Mouse (Mus musculus) liver, adult 2 months (tissue): ENCODE data around the gene Nudcd3. TPM values are rescaled to one million over a fixed set of nuclear protein-coding genes. Genes with fewer than 3 reads are reported as not detected.

Experiments
- DNase-seq: peaks from one replicate; pipeline ENCODE4 v3.0.0-alpha.2; 2011; ENCODE audit warnings: low read depth, low spot score; ENCODE audit errors: extremely low read depth
- H3K27ac ChIP-seq: fragments of 200-500 bp; replicated peaks from 2 replicates; pipeline ENCODE4 v1.5.1; 2012; ENCODE audit warnings: low read depth, mild to moderate bottlenecking, control low read depth, inconsistent platforms, low read length; ENCODE audit not compliant: insufficient read depth
- H3K27me3 ChIP-seq: fragments of 200-500 bp; 2 replicates; pipeline ENCODE4 v1.6.1; 2012; ENCODE audit warnings: mild to moderate bottlenecking, moderate library complexity, low read length, inconsistent platforms; ENCODE audit not compliant: control insufficient read depth, insufficient read depth
- H3K36me3 ChIP-seq: fragments of 200-500 bp; 2 replicates; pipeline ENCODE4 v1.6.1; 2012; ENCODE audit warnings: low read length, inconsistent platforms; ENCODE audit not compliant: control insufficient read depth, insufficient read depth
- H3K4me1 ChIP-seq: fragments of 200-500 bp; 2 replicates; pipeline ENCODE4 v1.6.1; 2011; ENCODE audit warnings: low read length; ENCODE audit not compliant: control insufficient read depth, insufficient read depth
- H3K4me3 ChIP-seq: fragments of 200-500 bp; 2 replicates; pipeline ENCODE4 v1.5.1; 2011; ENCODE audit warnings: low read depth, mild to moderate bottlenecking, control low read depth, low read length, moderate library complexity; ENCODE audit not compliant: insufficient read depth
- H3K79me2 ChIP-seq: fragments of 200-500 bp; 2 replicates; pipeline ENCODE4 v1.6.1; 2012; ENCODE audit warnings: inconsistent platforms, mild to moderate bottlenecking, low read length, moderate library complexity; ENCODE audit not compliant: control insufficient read depth, insufficient read depth
- H3K9ac ChIP-seq: fragments of 200-500 bp; 2 replicates; pipeline ENCODE4 v1.6.1; 2012; ENCODE audit warnings: low read depth, mild to moderate bottlenecking, control low read depth, inconsistent platforms, low read length
- CTCF ChIP-seq: fragments of 200-500 bp; IDR thresholded peaks from 2 replicates; pipeline ENCODE4 v1.5.1; 2011; ENCODE audit warnings: low read depth, low read length, control low read depth
- POLR2A ChIP-seq: fragments of 200-500 bp; IDR thresholded peaks from 2 replicates; pipeline ENCODE4 v1.6.1; 2011; ENCODE audit warnings: low read length, control low read depth; ENCODE audit not compliant: insufficient read depth; ENCODE audit errors: extremely low read depth
- WGBS: fragments of 180-500 bp; shearing (Covaris S2); methylation state at CpG from one replicate; pipeline ENCODE4 v1.1.7; 2018; 5-methylcytosine and 5-hydroxymethylcytosine counted together
- polyA plus RNA-seq: library from polyadenylated mRNA; depleted of rRNA; stranded (reverse); fragments of >200 nt; gene quantifications from 2 replicates; pipeline ENCODE4 v1.2.3, GENCODE M21; 2012
- total RNA-seq: library from RNA; depleted of rRNA; stranded (reverse); fragments of >200 nt; gene quantifications from 2 replicates; pipeline ENCODE4 v1.2.3, GENCODE M21; 2014

Gene Nudcd3
- total and polyA plus RNA-seq, 2 experiments, result 10.6 to 16.7 TPM

GRCm38 (mm10) chr11:6065551-6066121 is 134.6 kb downstream of the Nudcd3 start:
- no peak for DNase-seq
- Histone ChIP-seq H3K9ac (no peak overlapping the region), H3K27ac (no peak overlapping the region), H3K4me1 (no peaks in the 10 kb centered on the region; the same call in 1 of the 2 replicates), H3K4me3 (peak overlapping the region; percentile 9; the same call in 1 of the 2 replicates), H3K27me3 (peaks cover 26% of the 10 kb centered on the region), H3K36me3 (no peaks in the 10 kb centered on the region), H3K79me2 (no peaks in the 10 kb centered on the region)
- 3% methylated on average over 83 of the region's 95 CpGs for WGBS
- TF ChIP-seq CTCF (no peak), POLR2A (no peak)

- Histone ChIP-seq H3K27ac (no peak overlapping the region), H3K36me3 (no peaks in the 10 kb centered on the region), H3K79me2 (no peaks in the 10 kb centered on the region), H3K9ac (no peak overlapping the region), H3K4me3 (peak overlapping the region; percentile 9; the same call in 1 of the 2 replicates), H3K4me1 (no peaks in the 10 kb centered on the region; the same call in 1 of the 2 replicates), H3K27me3 (peaks cover 26% of the 10 kb centered on the region)
- 1% methylated on average over 55 of the region's 55 CpGs for WGBS
- no peak for DNase-seq
- TF ChIP-seq CTCF, result no peak
- no peak for TF ChIP-seq POLR2A
Observed at GRCm38 (mm10) chr11:6065046-6065521, 135.1 kb downstream of the Nudcd3 start.

GRCm38 (mm10) chr11:6064215-6065045 is 135.8 kb downstream of the Nudcd3 start:
- Histone ChIP-seq H3K79me2 (no peaks in the 10 kb centered on the region), H3K36me3 (no peaks in the 10 kb centered on the region), H3K27ac (no peak overlapping the region), H3K27me3 (peaks cover 26% of the 10 kb centered on the region), H3K4me1 (no peaks in the 10 kb centered on the region; the same call in 1 of the 2 replicates), H3K9ac (no peak overlapping the region), H3K4me3 (no peak overlapping the region)
- TF ChIP-seq POLR2A, result no peak
- no peak for TF ChIP-seq CTCF
- DNase-seq, result no peak
- WGBS, result 13% methylated on average over 30 of the region's 30 CpGs

- TF ChIP-seq CTCF, result no peak
- TF ChIP-seq POLR2A, result no peak
- 61% methylated on average over 17 of the region's 17 CpGs for WGBS
- Histone ChIP-seq H3K27ac (no peak overlapping the region), H3K9ac (no peak overlapping the region), H3K79me2 (no peaks in the 10 kb centered on the region), H3K27me3 (peaks cover 23% of the 10 kb centered on the region), H3K4me1 (no peaks in the 10 kb centered on the region; the same call in 1 of the 2 replicates), H3K4me3 (no peak overlapping the region), H3K36me3 (no peaks in the 10 kb centered on the region)
- no peak for DNase-seq
Observed at GRCm38 (mm10) chr11:6063501-6064214, 136.6 kb downstream of the Nudcd3 start.

GRCm38 (mm10) chr11:6063065-6063464 is 137.2 kb downstream of the Nudcd3 start:
- no peak overlapping the region for H3K9ac ChIP-seq
- no peaks in the 10 kb centered on the region; the same call in 1 of the 2 replicates for H3K4me1 ChIP-seq
- 82% methylated on average over 7 of the region's 7 CpGs for WGBS
- H3K27ac ChIP-seq, result no peak overlapping the region
- TF ChIP-seq CTCF (no peak), POLR2A (no peak)
- H3K79me2 ChIP-seq, result no peaks in the 10 kb centered on the region
- H3K36me3 ChIP-seq, result no peaks in the 10 kb centered on the region
- no peak overlapping the region for H3K4me3 ChIP-seq
- H3K27me3 ChIP-seq, result peaks cover 22% of the 10 kb centered on the region
- no peak for DNase-seq

- no peak overlapping the region for H3K4me3 ChIP-seq
- H3K36me3 ChIP-seq, result no peaks in the 10 kb centered on the region
- TF ChIP-seq CTCF (no peak), POLR2A (no peak)
- H3K27me3 ChIP-seq, result peaks cover 22% of the 10 kb centered on the region
- no peak for DNase-seq
- 90% methylated on average over 11 of the region's 11 CpGs for WGBS
- H3K9ac ChIP-seq, result no peak overlapping the region
- no peaks in the 10 kb centered on the region; the same call in 1 of the 2 replicates for H3K4me1 ChIP-seq
- no peaks in the 10 kb centered on the region for H3K79me2 ChIP-seq
- no peak overlapping the region for H3K27ac ChIP-seq
Observed at GRCm38 (mm10) chr11:6062329-6062728, 137.9 kb downstream of the Nudcd3 start.
